Mouse (Mus musculus): ENCODE data around the gene H6pd. TPM values are rescaled to one million over a fixed set of nuclear protein-coding genes. Genes with fewer than 3 reads are reported as not detected.

The H6pd gene
- polyA plus RNA-seq, 1 experiment from 2014 or later, result 3.0 TPM

DNA sequence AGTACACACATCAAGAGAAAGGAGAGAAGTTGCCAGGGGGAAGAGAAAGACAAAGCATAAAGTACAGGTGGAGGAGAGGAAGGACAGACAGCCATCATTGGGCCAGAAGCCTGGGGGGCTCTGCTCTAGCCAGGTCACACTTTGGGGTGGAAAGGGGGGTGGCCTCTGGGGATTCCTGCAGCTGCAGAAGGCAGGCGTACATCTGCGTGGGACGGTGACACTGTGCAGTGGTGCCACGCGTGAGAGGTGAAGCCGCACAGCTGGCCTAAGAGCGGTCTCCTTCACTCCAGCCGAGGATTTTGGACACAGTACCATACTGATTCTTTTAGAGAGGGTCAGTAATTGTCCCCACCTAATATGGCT is 16.2 kb downstream of the H6pd start:
- no peak for ATAC-seq (ENCODE audit: low FRiP score)
- no peak overlapping the region for H3K4me3 ChIP-seq (replicated peaks)
- peaks cover 27% of the 10 kb centered on the region for H3K4me1 ChIP-seq
- no peak overlapping the region for H3K4me2 ChIP-seq
- no peak overlapping the region for H3K9ac ChIP-seq
- peaks cover 26% of the 10 kb centered on the region for H3K27me3 ChIP-seq
- no peaks in the 10 kb centered on the region for H3K9me3 ChIP-seq
- H3K36me3 ChIP-seq (replicated peaks), result no peaks in the 10 kb centered on the region
- 94% methylated on average over 8 of the region's 8 CpGs for WGBS
- no peak overlapping the region for H3K27ac ChIP-seq

DNA sequence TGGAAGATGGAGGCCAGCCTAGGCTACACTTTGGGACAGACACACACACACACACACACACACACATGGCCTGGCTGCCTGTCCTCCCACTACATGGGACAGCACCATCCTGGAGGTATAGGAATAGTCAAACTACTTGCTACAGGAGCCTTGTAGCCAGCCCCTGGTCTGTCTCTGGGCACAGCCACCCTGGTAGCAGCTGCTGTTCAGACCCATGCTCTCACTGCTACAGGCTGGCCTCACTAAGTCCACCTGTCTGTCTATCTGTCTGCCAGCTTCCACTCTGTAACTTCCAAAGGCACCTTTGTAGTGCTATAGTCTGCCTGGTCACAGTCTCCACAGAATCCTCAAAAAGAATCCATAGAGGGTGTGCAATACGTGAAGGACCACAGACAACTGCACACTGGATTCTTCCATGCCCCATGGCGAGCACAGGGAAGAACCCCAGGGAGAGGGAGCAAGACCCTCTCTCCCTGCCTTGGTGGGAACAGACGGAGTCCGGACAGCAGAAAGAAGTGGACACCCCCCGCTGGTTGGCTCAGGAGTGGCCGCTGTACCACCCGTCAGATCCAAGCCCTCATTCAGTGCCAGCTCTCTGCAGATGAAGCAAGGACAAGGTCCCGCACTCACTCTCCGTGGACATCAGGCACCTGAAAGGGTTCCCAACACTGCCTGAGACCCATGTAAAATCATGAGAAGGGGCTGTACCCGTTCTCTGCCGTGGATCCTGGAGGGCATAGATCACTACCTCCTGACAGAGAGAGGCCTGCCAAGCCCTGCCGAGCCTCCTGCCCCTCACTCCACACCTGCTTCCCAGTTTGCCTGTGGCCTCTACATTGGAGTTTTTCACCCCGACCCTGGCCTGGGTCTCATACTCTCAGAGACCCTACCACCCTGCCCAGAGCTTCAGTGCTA is 16.8 kb downstream of the H6pd start:
- WGBS, result 77% methylated on average over 13 of the region's 13 CpGs

DNA sequence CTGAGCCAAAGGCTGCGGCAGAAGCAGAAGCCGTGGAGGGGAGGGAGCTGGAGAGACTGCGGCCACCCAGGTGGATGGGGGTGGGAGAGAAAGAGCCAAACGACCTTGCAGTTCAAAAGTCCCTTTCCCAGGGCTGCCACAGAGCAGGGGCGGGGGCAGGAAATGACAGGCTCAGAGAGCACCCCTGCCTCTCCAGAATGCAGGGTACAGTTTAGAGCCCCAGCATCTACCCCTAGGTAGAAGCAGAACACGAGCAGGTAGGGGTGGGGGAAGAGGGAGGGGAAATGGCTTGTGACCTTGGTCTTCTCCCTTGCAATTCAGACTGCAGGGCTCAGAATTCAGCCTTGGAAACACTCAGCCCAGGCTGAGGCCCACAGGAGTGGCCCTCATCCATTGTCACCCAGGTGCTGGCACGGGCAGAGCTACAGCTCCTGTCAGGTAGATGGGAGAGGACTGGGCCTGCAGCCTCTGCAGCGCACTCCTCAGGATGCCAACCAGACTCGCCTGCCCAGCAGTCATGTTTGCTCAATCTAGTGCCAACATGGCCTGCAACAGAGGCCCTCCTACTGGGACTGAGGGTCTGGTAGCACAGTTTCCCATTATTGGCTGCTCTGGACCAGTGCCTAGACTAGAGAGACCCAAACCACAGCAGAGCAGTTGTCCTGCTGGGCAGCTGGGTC is 17.7 kb downstream of the H6pd start:
- H3K9ac ChIP-seq, result no peak overlapping the region
- no peak overlapping the region for H3K4me3 ChIP-seq (replicated peaks)
- peaks cover 27% of the 10 kb centered on the region for H3K4me1 ChIP-seq
- 31% methylated on average over 9 of the region's 9 CpGs for WGBS
- no peak for ATAC-seq (ENCODE audit: low FRiP score)
- H3K4me2 ChIP-seq, result 0 out of 2 replicates have a peak overlapping the region, but pooled peaks have one; percentile 3
- H3K36me3 ChIP-seq (replicated peaks), result no peaks in the 10 kb centered on the region
- 0 out of 2 replicates have a peak overlapping the region, but pooled peaks have one; percentile 43 for H3K27ac ChIP-seq
- no peaks in the 10 kb centered on the region for H3K9me3 ChIP-seq
- H3K27me3 ChIP-seq, result peaks cover 25% of the 10 kb centered on the region

More for the DNA sequence above, 16.8 kb downstream of the H6pd start:
- ATAC-seq (ENCODE audit: low FRiP score), result no peak
- Histone ChIP-seq H3K36me3 (replicated peaks) (no peaks in the 10 kb centered on the region), H3K4me1 (peaks cover 27% of the 10 kb centered on the region), H3K27me3 (peaks cover 26% of the 10 kb centered on the region), H3K9me3 (no peaks in the 10 kb centered on the region), H3K9ac (no peak overlapping the region), H3K27ac (no peak overlapping the region), H3K4me3 (replicated peaks) (no peak overlapping the region), H3K4me2 (no peak overlapping the region)

DNA sequence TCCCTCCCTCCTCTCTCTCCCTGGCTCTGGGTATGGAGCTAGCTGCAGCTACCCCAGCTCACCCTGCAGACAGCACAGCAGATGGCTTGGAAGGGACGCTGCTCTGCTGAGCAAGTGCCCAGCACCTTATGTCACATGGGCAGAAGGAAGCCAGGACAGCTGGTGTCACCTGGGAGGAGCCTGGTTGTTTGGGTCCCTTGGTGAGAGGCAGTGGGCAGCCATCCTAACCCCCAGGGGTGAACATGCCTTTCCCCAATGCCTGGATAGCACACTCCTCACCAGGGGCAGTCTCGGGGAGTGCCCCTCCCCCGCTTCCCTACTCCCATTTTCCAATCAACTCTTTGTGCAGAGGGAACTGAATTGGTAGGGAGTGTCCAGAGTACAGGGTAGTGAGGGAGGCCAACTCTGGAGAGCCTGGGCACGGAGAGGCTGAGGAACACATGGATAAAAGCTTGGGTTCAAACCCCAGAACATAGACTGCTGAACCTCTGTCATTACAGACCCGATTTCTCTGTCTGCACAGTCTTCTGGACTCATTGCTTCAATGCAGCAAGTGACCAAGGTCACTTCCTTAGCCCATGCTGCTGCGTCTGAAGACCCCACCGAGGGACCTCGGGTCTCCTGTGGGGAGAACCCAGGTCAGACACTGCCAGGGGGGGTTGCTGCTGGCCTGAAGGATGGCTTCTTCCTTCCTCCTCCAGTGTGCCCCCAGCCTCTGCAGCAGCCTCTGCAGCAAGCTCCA is 18.4 kb downstream of the H6pd start:
- 16% methylated on average over 8 of the region's 8 CpGs for WGBS
- H3K36me3 ChIP-seq (replicated peaks), result no peaks in the 10 kb centered on the region
- ATAC-seq (ENCODE audit: low FRiP score), result peak; percentile 62
- H3K4me3 ChIP-seq (replicated peaks), result no peak overlapping the region
- H3K27ac ChIP-seq, result peak overlapping the region; percentile 43; the same call in 1 of the 2 replicates
- H3K27me3 ChIP-seq, result peaks cover 22% of the 10 kb centered on the region
- H3K9me3 ChIP-seq, result no peaks in the 10 kb centered on the region
- H3K9ac ChIP-seq, result no peak overlapping the region
- peaks cover 27% of the 10 kb centered on the region for H3K4me1 ChIP-seq
- 0 out of 2 replicates have a peak overlapping the region, but pooled peaks have one; percentile 3 for H3K4me2 ChIP-seq

DNA sequence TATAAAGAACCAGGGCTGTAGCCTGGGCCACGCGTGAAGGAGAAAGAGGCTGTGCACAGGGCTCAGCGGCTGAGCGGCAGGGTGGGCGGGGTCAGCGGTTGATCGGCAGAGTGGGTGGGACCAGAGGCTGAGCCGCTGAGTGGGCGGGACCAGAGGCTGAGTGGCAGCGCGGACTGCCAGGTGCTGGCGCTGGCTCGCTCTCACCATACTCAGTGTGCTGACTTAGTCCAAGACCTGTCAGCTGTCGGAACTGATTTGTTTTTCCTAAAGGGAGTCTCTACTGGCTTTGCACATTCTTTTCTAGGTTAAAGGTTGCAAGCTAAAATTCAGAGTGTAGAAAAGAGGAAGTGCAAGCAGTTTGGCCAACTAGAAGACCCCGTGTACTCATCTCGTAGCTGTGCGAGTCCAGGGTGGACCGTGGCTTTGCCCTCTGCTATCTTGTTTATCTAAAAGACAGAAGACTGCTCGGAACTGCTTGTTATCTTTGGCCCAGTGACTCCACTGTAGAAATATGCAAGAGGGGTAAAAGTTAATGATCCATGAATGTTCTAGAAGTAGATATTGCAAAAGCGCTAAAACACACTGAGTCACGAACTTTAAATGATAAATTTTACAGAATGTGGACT is 19.8 kb downstream of the H6pd start:
- Histone ChIP-seq H3K27ac (no peak overlapping the region), H3K4me3 (replicated peaks) (peak overlapping the region; percentile 24), H3K9me3 (no peaks in the 10 kb centered on the region), H3K9ac (peak overlapping the region; percentile 38; the same call in 1 of the 2 replicates), H3K27me3 (peaks cover 22% of the 10 kb centered on the region), H3K36me3 (replicated peaks) (no peaks in the 10 kb centered on the region), H3K4me2 (peak overlapping the region; percentile 55), H3K4me1 (peaks cover 27% of the 10 kb centered on the region)
- ATAC-seq (ENCODE audit: low FRiP score), result peak; percentile 96
- 11% methylated on average over 21 of the region's 21 CpGs for WGBS

DNA sequence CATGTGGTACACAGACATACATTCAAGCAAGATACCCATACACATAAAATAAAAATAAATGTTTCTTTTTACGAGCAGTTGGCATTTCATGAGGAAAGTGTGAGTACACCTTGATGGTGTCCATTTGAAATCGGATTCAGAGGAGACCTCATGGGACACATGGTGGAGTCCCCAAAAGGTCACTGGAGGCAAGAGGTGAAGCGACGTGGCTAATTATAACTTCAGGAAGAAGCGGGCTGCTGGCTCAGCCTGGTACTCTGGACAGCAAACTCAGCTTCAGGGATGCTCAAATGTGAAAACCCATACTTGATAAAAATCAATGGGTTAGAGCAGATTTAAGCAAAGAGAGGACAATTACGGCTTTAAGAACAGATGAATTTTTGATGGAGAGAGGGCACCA is 20.5 kb downstream of the H6pd start:
- ATAC-seq (ENCODE audit: low FRiP score), result no peak
- no peaks in the 10 kb centered on the region for H3K9me3 ChIP-seq
- H3K9ac ChIP-seq, result no peak overlapping the region
- no peaks in the 10 kb centered on the region for H3K36me3 ChIP-seq (replicated peaks)
- no peak overlapping the region for H3K27ac ChIP-seq
- peaks cover 27% of the 10 kb centered on the region for H3K4me1 ChIP-seq
- WGBS, result 84% methylated on average over 6 of the region's 6 CpGs
- peak overlapping the region; percentile 55; the same call in 1 of the 2 replicates for H3K4me2 ChIP-seq
- peaks cover 22% of the 10 kb centered on the region for H3K27me3 ChIP-seq
- no peak overlapping the region for H3K4me3 ChIP-seq (replicated peaks)

DNA sequence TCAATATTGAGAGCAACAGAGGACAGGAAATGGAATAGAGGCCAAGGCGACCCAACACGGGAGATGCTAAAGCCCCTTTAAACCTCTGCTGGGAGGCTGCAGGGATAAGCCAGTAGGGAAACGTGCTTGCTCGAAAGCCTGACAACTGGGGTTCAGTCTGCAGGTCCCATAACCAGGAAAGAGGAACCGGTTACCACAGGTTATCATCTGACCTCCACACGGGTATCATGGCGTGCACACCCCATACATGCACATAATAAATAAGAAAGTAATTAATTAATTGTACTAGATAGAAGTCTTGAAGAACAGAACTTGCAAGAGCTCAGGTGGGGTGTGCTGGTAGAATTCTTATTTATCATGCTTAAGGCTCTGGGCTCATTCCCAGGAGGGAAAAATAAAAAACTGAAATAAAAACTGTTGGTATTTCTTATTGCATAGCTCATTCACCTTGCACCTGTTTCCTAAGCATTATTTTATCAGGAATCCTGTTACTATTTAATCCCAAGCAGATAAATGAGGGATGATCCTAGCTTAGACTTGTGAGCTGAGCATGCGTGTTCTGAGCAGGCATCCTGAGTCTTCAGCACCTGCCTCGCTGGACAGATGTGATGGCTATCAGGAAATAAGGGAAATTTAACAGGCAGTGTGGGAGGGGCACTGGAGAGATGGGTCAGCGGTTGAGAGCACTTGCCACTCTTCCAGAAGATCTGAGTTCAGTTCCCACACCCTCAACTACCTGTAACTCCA is 22.0 kb downstream of the H6pd start:
- Histone ChIP-seq H3K36me3 (replicated peaks) (no peaks in the 10 kb centered on the region), H3K4me1 (peaks cover 27% of the 10 kb centered on the region), H3K4me2 (no peak overlapping the region), H3K9me3 (no peaks in the 10 kb centered on the region), H3K4me3 (replicated peaks) (no peak overlapping the region), H3K9ac (no peak overlapping the region), H3K27ac (no peak overlapping the region), H3K27me3 (peaks cover 22% of the 10 kb centered on the region)
- WGBS, result 79% methylated on average over 10 of the region's 10 CpGs
- ATAC-seq (ENCODE audit: low FRiP score), result no peak

DNA sequence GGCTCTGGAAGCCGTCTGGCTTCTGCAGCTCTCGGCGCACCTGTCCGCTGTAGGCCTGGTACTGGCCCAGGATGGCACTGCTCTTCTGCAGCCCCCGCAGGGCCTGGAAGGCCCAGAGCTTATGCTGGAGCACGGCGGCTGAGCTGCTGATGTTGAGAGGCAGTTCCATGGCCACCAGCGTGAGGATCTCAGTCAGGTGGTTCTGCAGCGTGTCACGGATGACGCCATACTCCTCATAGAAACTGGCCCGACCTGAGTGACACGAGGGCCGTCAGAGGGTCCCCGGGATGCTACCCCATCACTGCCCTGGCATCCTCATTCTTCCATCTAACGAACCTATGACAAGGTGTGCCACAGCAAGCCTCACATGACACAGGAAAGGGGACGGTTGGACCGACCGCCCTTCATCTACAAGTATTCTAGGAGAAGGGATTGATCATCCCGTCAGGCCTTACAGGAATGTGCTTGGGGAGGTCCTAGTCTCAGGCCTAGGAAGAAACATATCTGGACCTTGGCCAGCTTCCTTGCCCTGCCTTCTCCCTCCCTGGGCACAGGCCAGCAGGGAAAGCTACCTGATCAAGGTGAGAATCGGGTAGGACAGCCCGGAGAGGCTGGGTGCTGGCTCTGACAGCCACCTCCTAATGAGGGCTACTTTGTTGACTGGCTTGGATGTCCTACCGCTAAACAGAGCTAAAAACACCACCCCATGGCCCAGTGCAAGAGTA is 24.7 kb downstream of the H6pd start:
- Histone ChIP-seq H3K4me1 (peaks cover 13% of the 10 kb centered on the region), H3K27ac (no peak overlapping the region), H3K9me3 (no peaks in the 10 kb centered on the region), H3K4me2 (no peak overlapping the region), H3K36me3 (replicated peaks) (no peaks in the 10 kb centered on the region), H3K4me3 (replicated peaks) (no peak overlapping the region), H3K9ac (no peak overlapping the region), H3K27me3 (peaks cover 9% of the 10 kb centered on the region; the same call in 1 of the 2 replicates)
- WGBS, result 93% methylated on average over 23 of the region's 23 CpGs
- no peak for ATAC-seq (ENCODE audit: low FRiP score)

DNA sequence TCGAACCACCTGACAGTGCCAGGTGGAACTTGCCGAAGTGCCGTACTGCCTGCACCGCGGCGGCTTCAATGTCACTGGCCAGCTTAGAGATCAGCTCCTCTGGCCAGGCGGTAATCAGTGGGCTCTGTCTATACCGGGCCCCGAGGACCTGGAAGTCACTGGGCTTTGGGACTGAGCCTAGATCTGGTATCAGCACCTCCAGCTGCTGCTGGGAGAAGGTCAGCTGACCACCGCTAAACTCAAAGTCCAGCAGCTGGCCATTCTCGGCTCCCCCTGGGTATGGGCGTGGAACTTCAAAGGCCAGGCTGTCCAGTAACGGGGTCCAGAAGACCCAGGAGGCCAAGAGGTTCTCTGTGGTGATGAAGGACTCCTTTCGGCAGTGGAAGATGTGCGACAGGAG is 26.7 kb downstream of the H6pd start:
- 85% methylated on average over 15 of the region's 15 CpGs for WGBS
- Histone ChIP-seq H3K4me2 (no peak overlapping the region), H3K36me3 (replicated peaks) (no peaks in the 10 kb centered on the region), H3K9ac (no peak overlapping the region), H3K4me3 (replicated peaks) (no peak overlapping the region), H3K27me3 (peaks cover 13% of the 10 kb centered on the region; the same call in 1 of the 2 replicates), H3K9me3 (no peaks in the 10 kb centered on the region), H3K27ac (no peak overlapping the region), H3K4me1 (peaks cover 12% of the 10 kb centered on the region)
- no peak for ATAC-seq (ENCODE audit: low FRiP score)

DNA sequence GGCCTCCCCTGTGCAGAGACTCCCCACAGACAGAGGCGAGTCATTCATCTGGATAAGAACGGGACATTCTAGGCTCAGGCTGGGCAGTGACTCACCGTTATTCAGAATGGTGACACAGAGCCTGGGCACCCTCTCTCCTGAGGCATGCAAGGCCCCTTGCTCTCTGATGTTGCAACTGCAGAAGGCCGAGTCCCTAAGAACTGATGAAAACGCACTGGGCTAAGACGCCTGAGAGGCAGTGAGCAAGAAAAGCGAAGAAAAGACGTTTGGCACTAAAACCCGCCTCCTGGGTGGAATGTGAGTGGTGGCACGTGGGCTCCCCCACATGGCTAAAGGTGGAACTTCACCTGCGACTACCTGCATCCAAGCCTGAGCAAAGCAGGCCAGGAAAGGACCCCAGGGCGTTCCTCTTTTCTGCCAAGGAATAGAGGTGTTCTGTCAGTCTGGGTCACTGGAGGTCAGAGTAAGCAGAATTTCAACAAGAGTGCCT is 29.0 kb downstream of the H6pd start:
- peak overlapping the region; percentile 54 for H3K4me2 ChIP-seq
- ATAC-seq (ENCODE audit: low FRiP score), result peak; percentile 73
- H3K4me3 ChIP-seq (replicated peaks), result peak overlapping the region; percentile 25
- WGBS, result 2% methylated on average over 12 of the region's 12 CpGs
- peaks cover 13% of the 10 kb centered on the region; the same call in 1 of the 2 replicates for H3K27me3 ChIP-seq
- peaks cover 18% of the 10 kb centered on the region for H3K4me1 ChIP-seq
- H3K9ac ChIP-seq, result 0 out of 2 replicates have a peak overlapping the region, but pooled peaks have one; percentile 42
- 0 out of 2 replicates have a peak overlapping the region, but pooled peaks have one; percentile 19 for H3K27ac ChIP-seq
- H3K9me3 ChIP-seq, result no peaks in the 10 kb centered on the region
- H3K36me3 ChIP-seq (replicated peaks), result no peaks in the 10 kb centered on the region

Measured in forebrain, embryonic 12.5 days (tissue).